ENCODE assay signal across 10 mouse cellular contexts in genomic region chr17:84820603-84821002, GRCm38 (mm10). TPM values are rescaled to one million over a fixed set of nuclear protein-coding genes. Genes with fewer than 3 reads are reported as not detected.
DNase-seq lines count a peak whose midpoint lies in the region; ATAC-seq lines count a peak whose summit lies in the region.
"Had no signal": no experiment of that assay in that cellular context is flagged by ENCODE, and none has a peak within 500 bp of the region (broad histone marks: within the 10 kb centered on the region; RNA-seq: fewer than 3 reads in every experiment).

No protein-coding gene starts in this region.

- no peak overlapping the region for H3K4me3 ChIP-seq in hindbrain, embryonic 11.5 days (ENCODE audit: low read depth, low read length)
- no peak overlapping the region for H3K4me3 ChIP-seq in hindbrain, embryonic 14.5 days (replicated peaks; ENCODE audit: low read length)
- H3K4me3 ChIP-seq: gastrocnemius, adult 2 months; neural tube, embryonic 13.5 days had no signal

- no peak overlapping the region for H3K4me2 ChIP-seq in hindbrain, embryonic 11.5 days (replicated peaks; ENCODE audit: low read depth, low read length)
- H3K4me2 ChIP-seq in hindbrain, embryonic 14.5 days (replicated peaks) = no peak overlapping the region
- H3K4me2 ChIP-seq: neural tube, embryonic 13.5 days had no signal

- no peak for ATAC-seq in hindbrain, embryonic 11.5 days (ENCODE audit: low FRiP score)
- ATAC-seq in hindbrain, embryonic 14.5 days (ENCODE audit: low FRiP score) = no peak
- ATAC-seq in cerebellum, adult (ENCODE audit: insufficient number of reproducible peaks, low FRiP score, low TSS enrichment) = no peak

- 18% methylated on average over 4 of the region's 4 CpGs for WGBS in hindbrain, embryonic 11.5 days
- WGBS in hindbrain, embryonic 14.5 days = 14% methylated on average over 4 of the region's 4 CpGs

- H3K27me3 ChIP-seq in hindbrain, embryonic 11.5 days (ENCODE audit: control insufficient read depth, insufficient read depth, low read length) = no peaks in the 10 kb centered on the region
- H3K27me3 ChIP-seq in hindbrain, embryonic 14.5 days (ENCODE audit: control insufficient read depth, insufficient read depth, low read length) = no peaks in the 10 kb centered on the region
- H3K27me3 ChIP-seq: neural tube, embryonic 13.5 days had no signal

- peak; percentile 48 for DNase-seq in hindbrain, embryonic 11.5 days (ENCODE audit: low spot score)
- no peak for DNase-seq in hindbrain, embryonic 14.5 days (ENCODE audit: low spot score)
- DNase-seq in 3T3-L1 (ENCODE audit: low read depth, low spot score) (peak; percentile 55), NIH3T3 (ENCODE audit: low read depth) (peak; percentile 73)
- DNase-seq in hindlimb bud, embryonic 11.5 days (ENCODE audit: extremely low spot score, low read depth, low spot score) = peak; percentile 49
- no peak for DNase-seq in cerebellum, adult 11 months
- no peak for DNase-seq in spleen, adult 18-20 months
- DNase-seq: gastrocnemius, adult 2 months had no signal

- H3K36me3 ChIP-seq in hindbrain, embryonic 11.5 days (ENCODE audit: control insufficient read depth, insufficient read depth, low read length) = no peaks in the 10 kb centered on the region
- H3K36me3 ChIP-seq in hindbrain, embryonic 14.5 days (replicated peaks; ENCODE audit: control insufficient read depth, insufficient read depth) = no peaks in the 10 kb centered on the region
- H3K36me3 ChIP-seq: neural tube, embryonic 13.5 days had no signal

- no peaks in the 10 kb centered on the region for H3K4me1 ChIP-seq in hindbrain, embryonic 11.5 days (replicated peaks; ENCODE audit: control insufficient read depth, insufficient read depth, low read length)
- 0 out of 2 replicates have a peak, but pooled peaks cover 3% of the 10 kb centered on the region for H3K4me1 ChIP-seq in hindbrain, embryonic 14.5 days (replicated peaks; ENCODE audit: control insufficient read depth, insufficient read depth, low read length)

- no peaks in the 10 kb centered on the region for H3K9me3 ChIP-seq in hindbrain, embryonic 11.5 days (ENCODE audit: control insufficient read depth, low read length)
- no peaks in the 10 kb centered on the region for H3K9me3 ChIP-seq in hindbrain, embryonic 14.5 days (ENCODE audit: control insufficient read depth, low read length)
- H3K9me3 ChIP-seq: neural tube, embryonic 13.5 days had no signal

- H3K27ac ChIP-seq in hindbrain, embryonic 11.5 days (ENCODE audit: low read depth, low read length) = no peak overlapping the region
- no peak overlapping the region for H3K27ac ChIP-seq in hindbrain, embryonic 14.5 days
- H3K27ac ChIP-seq: gastrocnemius, adult 2 months; neural tube, embryonic 13.5 days had no signal

- no peak overlapping the region for H3K9ac ChIP-seq in hindbrain, embryonic 11.5 days (ENCODE audit: low read depth, low read length)
- no peak overlapping the region for H3K9ac ChIP-seq in hindbrain, embryonic 14.5 days
- H3K9ac ChIP-seq: neural tube, embryonic 13.5 days had no signal

RNA-seq across cellular contexts. Expression of gene Lrpprc, which starts 30.0 kb away (rescaled TPM):
- polyA plus RNA-seq in hindbrain, embryonic 11.5 days (2014; fragmentation: Nextera tagmentation; extraction: Ambion mirVana) = 50.8 and 53.2 TPM in 2 replicates
- polyA plus RNA-seq in hindbrain, embryonic 14.5 days (2014; fragmentation: Nextera tagmentation; extraction: Ambion mirVana) = 50.7 and 51.1 TPM in 2 replicates

Comparison
In these comparisons a context has a peak if more than half of its experiments do, and no peak if none do; other contexts are left out.
1. DNase-seq: peak in hindbrain, embryonic 11.5 days (single experiment), 3T3-L1 (single experiment), NIH3T3 (single experiment) and hindlimb bud, embryonic 11.5 days (single experiment); none in hindbrain, embryonic 14.5 days (single experiment), cerebellum, adult 11 months (single experiment) and spleen, adult 18-20 months (0 of 2).